Mouse (Mus musculus) thymus, postnatal 4 days (tissue): ENCODE data around the gene Gm8947.
"Not testable (repeated sequence)": the region's sequence is repeated elsewhere in the genome, so short reads cannot be mapped to it uniquely, and the experiment has no call there.

Experiments
- DNase-seq: peaks from one replicate; pipeline ENCODE4 v3.0.0; 2021

The Gm8947 gene

GRCm38 (mm10) chr1:151182266-151182665 lies 9.9 kb upstream of the Gm8947 start, which contains the start of gene Gm47985:
Gm47985 (plus strand) TSS chr1:151182537.
- DNase-seq: not testable (repeated sequence)

DNA sequence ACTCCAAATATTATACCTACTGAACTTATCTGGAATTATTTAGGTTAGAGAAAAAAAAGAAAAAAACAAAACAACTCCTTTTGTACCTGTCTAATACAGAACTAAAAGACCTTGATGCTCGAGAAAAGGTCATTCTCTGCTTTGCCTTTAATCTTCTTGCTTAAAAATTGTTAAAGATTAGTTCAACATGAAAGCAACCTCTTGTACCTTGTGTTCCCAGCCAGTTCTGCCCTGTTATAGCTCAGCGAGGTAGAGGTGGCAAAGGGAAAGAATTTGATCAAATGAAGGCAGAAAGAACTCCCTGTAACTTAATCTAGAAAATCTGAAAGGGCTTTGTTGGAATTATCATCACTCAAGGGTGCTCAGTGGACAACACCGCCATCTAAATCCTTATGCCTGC lies 6.0 kb upstream of the Gm8947 start:
- not testable (repeated sequence) for DNase-seq

GRCm38 (mm10) chr1:151186879-151187424 lies 5.2 kb upstream of the Gm8947 start:
- DNase-seq: not testable (repeated sequence)

DNA sequence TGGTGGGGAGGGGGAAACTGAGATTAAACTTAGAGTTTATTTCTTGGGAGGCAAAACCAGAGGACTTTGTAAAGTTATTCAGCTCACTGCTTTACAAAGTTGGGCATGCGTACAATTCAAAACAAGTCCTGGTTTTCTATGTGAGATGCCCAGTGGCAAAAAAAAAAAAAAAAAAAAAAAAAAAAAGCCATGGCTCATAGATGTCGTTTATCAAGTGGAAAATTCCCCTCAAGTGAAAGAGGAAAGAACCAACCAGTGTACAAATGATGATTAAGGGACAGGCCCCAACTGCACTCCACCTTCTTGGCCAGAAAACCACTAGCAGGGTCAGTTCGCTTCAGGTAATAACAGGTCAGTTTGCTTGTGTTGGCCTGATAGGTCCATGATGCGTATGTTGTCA lies 3.7 kb upstream of the Gm8947 start:
- no peak for DNase-seq

GRCm38 (mm10) chr1:151192739-151193138 lies 563 bp downstream of the Gm8947 start:
- not testable (repeated sequence) for DNase-seq

- not testable (repeated sequence) for DNase-seq
Measured at GRCm38 (mm10) chr1:151195986-151196385, 3.8 kb downstream of the Gm8947 start.

DNA sequence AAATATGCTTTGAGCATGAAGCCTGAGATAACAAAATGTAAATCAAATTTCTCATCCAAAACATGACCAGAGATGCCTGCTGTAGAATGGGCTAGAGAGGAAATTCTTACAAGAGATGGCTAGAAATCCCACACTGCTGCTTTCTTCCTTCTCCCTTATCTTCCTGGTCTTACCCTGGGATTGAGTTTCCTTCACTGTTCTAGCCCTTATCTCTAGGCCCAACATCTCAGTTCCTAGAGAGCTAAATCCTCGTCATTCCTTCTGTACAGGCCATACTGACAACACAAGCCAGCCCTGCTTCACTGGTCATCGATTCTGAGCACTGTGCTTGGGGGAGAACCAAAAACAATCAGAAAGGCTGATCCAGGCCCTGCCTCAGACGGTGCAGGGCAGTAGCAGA lies 4.5 kb downstream of the Gm8947 start:
- not testable (repeated sequence) for DNase-seq

DNA sequence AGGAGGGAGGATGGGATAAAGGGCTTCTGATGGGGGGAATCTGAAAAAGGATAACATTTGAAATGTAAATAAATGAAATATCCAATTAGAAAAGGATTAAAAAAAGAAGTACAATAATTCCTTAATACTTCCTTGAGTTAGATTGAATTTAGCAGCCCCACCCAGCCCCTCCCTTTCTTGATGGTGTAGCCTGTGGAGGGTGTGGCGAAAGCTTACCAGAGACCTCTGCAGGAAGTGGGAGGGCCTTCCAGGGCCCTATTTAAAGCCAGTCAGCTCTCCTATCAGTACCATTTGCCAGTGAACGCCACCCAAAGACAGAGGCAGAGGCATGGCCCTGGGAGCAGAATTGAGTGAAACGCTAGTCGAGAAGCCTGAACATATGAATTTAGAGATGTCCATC lies 5.9 kb downstream of the Gm8947 start, which contains the start of gene Gm47995:
TSS of gene Gm47995 (plus strand) at position 329 of the 400 bp plus-strand sequence.
- not testable (repeated sequence) for DNase-seq

DNA sequence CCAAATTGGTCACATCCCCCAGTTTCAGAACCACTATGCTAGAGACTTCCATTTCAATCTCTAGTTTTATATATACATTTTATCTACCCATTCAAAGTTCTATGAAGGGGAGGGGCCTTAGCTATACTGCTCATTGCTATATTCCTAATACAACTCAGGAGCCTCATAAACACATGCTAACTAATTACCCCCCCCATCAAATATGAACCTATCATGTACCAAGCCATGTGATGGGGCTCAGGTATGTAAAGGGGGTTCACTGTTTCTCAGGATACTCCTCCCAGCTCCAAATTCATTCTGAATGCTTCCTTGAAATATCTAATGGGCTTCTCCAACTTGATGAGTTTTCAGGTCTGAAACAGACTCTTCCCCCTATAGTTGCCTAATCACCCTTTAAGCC lies 8.4 kb downstream of the Gm8947 start:
- DNase-seq: not testable (repeated sequence)

- not testable (repeated sequence) for DNase-seq
Measured at GRCm38 (mm10) chr1:151202771-151203170, 10.6 kb downstream of the Gm8947 start.

GRCm38 (mm10) chr1:151203818-151204217 lies 11.6 kb downstream of the Gm8947 start, which contains the start of gene 3110040M04Rik:
3110040M04Rik (plus strand) TSS chr1:151204121.
- not testable (repeated sequence) for DNase-seq

DNA sequence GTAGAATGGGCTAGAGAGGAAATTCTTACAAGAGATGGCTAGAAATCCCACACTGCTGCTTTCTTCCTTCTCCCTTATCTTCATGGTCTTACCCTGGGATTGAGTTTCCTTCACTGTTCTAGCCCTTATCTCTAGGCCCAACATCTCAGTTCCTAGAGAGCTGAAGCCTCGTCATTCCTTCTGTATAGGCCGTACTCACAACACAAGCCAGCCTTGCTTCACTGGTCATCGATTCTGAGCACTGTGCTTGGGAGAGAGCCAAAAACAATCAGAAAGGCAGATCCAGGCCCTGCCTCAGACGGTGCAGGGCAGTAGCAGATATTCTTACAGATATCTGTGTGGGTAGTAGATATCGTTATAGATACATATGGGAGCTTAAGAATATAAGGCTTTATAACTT lies 16.3 kb downstream of the Gm8947 start:
- not testable (repeated sequence) for DNase-seq

DNA sequence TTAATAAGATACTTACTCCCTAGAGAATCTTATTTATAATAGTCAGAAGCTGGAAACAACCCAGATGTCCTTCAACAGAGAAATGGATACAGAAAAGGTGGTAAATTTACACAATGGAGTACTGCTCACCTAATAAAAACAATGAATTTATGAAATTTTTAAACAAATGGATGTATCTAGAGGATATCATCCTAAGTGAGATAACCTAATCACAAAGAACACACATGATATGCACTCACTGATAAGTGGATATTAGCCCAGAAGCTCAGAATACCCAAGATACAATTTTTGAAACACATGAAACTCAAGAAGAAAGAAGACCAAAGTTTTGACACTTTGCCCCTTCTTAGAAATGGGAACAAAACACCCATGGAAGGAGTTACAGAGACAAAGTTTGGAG lies 16.8 kb downstream of the Gm8947 start:
- DNase-seq: not testable (repeated sequence)

GRCm38 (mm10) chr1:151209824-151210355 lies 17.7 kb downstream of the Gm8947 start, which contains the start of gene Gm47996:
Gm47996 (plus strand) TSS chr1:151210131.
- peak; percentile 28 for DNase-seq

DNA sequence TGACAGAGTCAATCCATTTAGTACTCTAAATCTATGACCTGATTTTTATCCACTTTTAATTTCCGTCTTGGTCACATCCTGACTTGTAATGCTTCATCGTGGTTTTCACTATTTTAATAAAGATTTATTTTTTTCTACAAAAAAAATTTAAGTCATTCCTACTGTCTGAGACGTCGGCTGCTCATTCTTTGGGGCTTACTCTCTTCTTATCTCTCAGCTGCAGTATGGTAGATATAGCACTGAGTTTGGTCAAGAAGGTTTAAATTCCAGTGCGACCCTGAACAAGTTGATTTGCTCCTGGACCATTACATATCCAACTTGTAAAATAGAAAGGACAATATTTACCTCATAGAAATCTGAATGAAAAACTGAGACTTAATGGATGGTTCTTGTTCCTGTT lies 19.5 kb downstream of the Gm8947 start:
- not testable (repeated sequence) for DNase-seq

DNA sequence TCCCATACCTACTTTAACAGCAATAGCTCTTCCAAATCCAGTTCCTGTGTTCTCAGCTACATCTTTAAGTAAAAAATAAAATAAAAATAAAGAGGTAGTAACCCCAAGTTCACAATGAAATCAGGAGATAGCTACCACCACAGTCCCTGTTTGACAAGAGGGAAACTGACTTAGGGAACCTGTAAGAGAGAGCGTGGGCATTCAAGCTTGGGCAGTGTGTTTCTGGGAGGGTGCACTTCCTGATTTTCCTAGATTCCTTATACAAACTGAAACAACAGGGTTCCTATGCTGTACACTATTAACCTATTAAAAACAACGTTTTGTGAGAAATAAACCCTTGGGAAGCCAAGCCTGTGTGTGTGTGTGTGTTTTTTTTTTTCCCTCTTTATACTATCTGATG lies 22.7 kb downstream of the Gm8947 start:
- no peak for DNase-seq

GRCm38 (mm10) chr1:151215985-151216384 lies 23.8 kb downstream of the Gm8947 start:
- no peak for DNase-seq

DNA sequence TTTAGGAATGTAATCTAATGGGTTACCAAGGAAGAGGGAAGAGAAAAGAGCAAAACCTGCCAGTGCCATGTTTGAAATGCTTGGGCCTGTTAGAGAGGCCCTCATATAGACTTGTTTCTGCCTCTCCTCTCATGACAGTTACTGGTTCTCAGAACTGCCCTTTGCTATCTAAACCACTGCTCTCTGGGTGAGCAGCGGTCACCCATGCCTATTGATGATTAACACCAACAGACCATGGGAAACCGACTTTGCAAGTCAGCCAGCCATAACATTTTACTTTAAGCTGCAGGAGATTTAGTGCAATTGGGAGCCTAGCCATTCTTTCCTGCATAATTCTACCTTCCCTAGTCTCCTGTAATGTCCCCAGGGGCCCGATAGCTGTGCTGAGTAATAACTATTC lies 24.2 kb downstream of the Gm8947 start:
- no peak for DNase-seq

- no peak for DNase-seq
Measured at GRCm38 (mm10) chr1:151219045-151219444, 26.9 kb downstream of the Gm8947 start.

DNA sequence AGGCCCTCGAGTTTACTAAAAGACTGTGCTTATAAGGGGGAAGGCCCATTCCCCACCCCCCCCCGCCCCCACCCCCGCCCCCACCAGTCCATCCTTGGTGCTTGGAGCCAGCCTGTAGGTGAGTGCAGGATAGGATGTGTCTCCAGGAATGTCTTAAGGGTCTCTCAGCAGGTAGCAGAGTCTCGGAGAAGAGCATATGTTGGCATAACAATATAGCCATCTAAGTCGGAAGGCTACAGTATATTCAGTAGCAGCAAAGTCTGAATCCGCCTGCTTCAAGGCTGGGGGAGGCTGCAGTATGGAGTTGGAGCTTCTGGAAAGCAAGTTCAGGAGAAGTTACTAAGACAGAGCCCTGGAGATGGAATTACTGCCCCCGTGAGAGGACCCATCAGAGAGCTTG lies 27.9 kb downstream of the Gm8947 start:
- DNase-seq: no peak

GRCm38 (mm10) chr1:151222561-151223267 lies 30.5 kb downstream of the Gm8947 start:
- DNase-seq: no peak

DNA sequence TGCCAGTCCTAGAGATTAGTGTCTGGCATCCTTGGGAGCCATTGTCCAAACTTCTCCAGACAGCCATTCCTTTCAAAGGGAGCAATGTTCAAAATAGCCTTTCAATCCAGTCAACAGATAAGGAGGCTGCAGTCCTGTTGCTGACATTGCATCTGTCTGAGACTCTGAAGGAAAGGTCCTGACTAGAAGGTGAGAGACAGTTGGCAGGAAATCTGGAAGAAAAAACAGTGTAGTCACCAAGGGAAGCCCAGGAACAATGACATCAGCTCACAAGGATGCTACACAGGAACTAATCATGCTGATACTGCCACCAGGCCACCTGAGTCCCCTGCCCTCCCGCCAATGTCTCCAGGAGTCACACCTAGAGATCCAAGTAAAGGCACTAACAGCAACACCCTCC lies 31.2 kb downstream of the Gm8947 start:
- DNase-seq: no peak

GRCm38 (mm10) chr1:151224536-151224935 lies 32.4 kb downstream of the Gm8947 start:
- no peak for DNase-seq

- DNase-seq: no peak
Measured at GRCm38 (mm10) chr1:151227506-151227905, 35.3 kb downstream of the Gm8947 start.
